Mouse (Mus musculus): ENCODE results near the gene Psat1. TPM values are rescaled to one million over a fixed set of nuclear protein-coding genes. Genes with fewer than 3 reads are reported as not detected.
A peak's percentile ranks its signal among the peaks of the same experiment; 100 is the strongest.

Psat1 gene
- polyA plus RNA-seq, 1 experiment from 2014 or later, result 55.2 TPM

- 97% methylated on average over 5 of the region's 5 CpGs for whole genome bisulfite sequencing
- ATAC-seq (replicated peaks; ENCODE audit: low FRiP score, low read depth), result no peak
- DNase-seq (ENCODE audit: low spot score), result no peak
- Histone ChIP-seq H3K4me1 (replicated peaks; ENCODE audit: insufficient read depth, low read length) (0 out of 2 replicates have a peak, but pooled peaks cover 8% of the 10 kb centered on the region), H3K9ac (ENCODE audit: low read depth, low read length) (no peak overlapping the region), H3K36me3 (ENCODE audit: insufficient read depth, low read length) (no peaks in the 10 kb centered on the region), H3K9me3 (replicated peaks; ENCODE audit: low read length) (no peaks in the 10 kb centered on the region), H3K4me3 (replicated peaks; ENCODE audit: low read depth, low read length) (no peak overlapping the region), H3K4me2 (ENCODE audit: low read length) (no peak overlapping the region), H3K27ac (no peak overlapping the region), H3K27me3 (ENCODE audit: insufficient read depth, low read length) (no peaks in the 10 kb centered on the region)
- TF ChIP-seq CTCF (IDR thresholded peaks at IDR 0.05; ENCODE audit: low read depth), result no peak
Observed at GRCm38 (mm10) chr19:15879271-15879670, 67.9 kb downstream of the Psat1 start.

DNA sequence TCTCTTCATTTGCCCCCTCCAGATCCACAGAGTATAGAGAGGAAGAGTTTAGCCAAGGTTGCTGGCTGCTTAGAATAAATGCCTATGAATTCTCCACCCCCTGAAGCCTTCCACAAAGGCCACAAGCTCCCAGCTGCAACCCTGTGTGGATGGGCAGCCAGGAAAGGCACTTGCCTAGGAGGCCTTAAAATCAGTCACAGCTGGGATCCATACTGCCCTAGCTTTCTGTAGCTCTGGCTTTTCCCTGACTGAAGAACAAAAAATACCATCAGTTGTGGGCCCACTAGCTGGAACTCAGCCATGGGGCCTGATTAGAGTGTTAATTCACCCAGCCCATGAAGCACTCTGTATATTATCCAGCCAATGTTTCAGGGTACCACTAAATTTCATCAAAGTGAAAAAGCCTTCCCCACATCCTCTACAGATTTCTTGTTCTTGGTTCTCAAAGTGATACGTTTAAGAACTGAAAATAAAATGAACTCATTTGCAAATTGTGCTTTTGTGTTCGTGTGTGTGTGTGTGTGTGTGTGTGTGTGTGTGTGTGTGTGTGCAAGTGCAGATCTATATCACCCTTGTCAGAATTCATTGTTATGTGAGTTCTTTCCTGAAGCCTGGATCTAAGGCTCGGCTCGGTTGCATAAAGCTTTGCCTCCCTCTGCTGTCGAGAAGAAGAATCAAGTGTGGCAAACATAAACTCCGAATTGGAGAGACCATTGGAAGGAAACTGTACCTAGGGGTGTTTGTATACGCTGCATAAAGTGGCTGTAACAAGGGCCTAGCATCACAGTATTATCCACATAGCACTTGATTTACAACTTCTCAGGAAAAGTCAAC, 78.1 kb downstream of the Psat1 start:
- Histone ChIP-seq H3K4me2 (ENCODE audit: low read length) (no peak overlapping the region), H3K9ac (ENCODE audit: low read depth, low read length) (no peak overlapping the region), H3K9me3 (replicated peaks; ENCODE audit: low read length) (no peaks in the 10 kb centered on the region), H3K4me3 (replicated peaks; ENCODE audit: low read depth, low read length) (no peak overlapping the region), H3K27ac (no peak overlapping the region), H3K4me1 (replicated peaks; ENCODE audit: insufficient read depth, low read length) (no peaks in the 10 kb centered on the region), H3K27me3 (ENCODE audit: insufficient read depth, low read length) (no peaks in the 10 kb centered on the region), H3K36me3 (ENCODE audit: insufficient read depth, low read length) (no peaks in the 10 kb centered on the region)
- WGBS, result 12% methylated on average over 7 of the region's 7 CpGs
- peak; percentile 84 for DNase-seq (ENCODE audit: low spot score)
- ATAC-seq (replicated peaks; ENCODE audit: low FRiP score, low read depth), result no peak
- peak; percentile 84 for TF ChIP-seq CTCF (IDR thresholded peaks at IDR 0.05; ENCODE audit: low read depth)

- ATAC-seq (replicated peaks; ENCODE audit: low FRiP score, low read depth), result no peak
- 81% methylated on average over 4 of the region's 4 CpGs for WGBS
Observed at GRCm38 (mm10) chr19:15866851-15867250, 80.3 kb downstream of the Psat1 start.

GRCm38 (mm10) chr19:15866126-15866525, 81.0 kb downstream of the Psat1 start:
- no peak for TF ChIP-seq CTCF (IDR thresholded peaks at IDR 0.05; ENCODE audit: low read depth)
- Histone ChIP-seq H3K4me1 (replicated peaks; ENCODE audit: insufficient read depth, low read length) (no peaks in the 10 kb centered on the region), H3K9ac (ENCODE audit: low read depth, low read length) (no peak overlapping the region), H3K27ac (no peak overlapping the region), H3K27me3 (ENCODE audit: insufficient read depth, low read length) (no peaks in the 10 kb centered on the region), H3K36me3 (ENCODE audit: insufficient read depth, low read length) (no peaks in the 10 kb centered on the region), H3K4me2 (ENCODE audit: low read length) (no peak overlapping the region), H3K9me3 (replicated peaks; ENCODE audit: low read length) (no peaks in the 10 kb centered on the region), H3K4me3 (replicated peaks; ENCODE audit: low read depth, low read length) (no peak overlapping the region)
- ATAC-seq (replicated peaks; ENCODE audit: low FRiP score, low read depth) (no peak), DNase-seq (ENCODE audit: low spot score) (no peak)
- 71% methylated on average over 1 of the region's 1 CpGs for WGBS

More at GRCm38 (mm10) chr19:15866851-15867250, 80.3 kb downstream of the Psat1 start:
- Histone ChIP-seq H3K9ac (ENCODE audit: low read depth, low read length) (no peak overlapping the region), H3K4me3 (replicated peaks; ENCODE audit: low read depth, low read length) (no peak overlapping the region), H3K27ac (no peak overlapping the region), H3K27me3 (ENCODE audit: insufficient read depth, low read length) (no peaks in the 10 kb centered on the region), H3K4me2 (ENCODE audit: low read length) (no peak overlapping the region), H3K36me3 (ENCODE audit: insufficient read depth, low read length) (no peaks in the 10 kb centered on the region), H3K4me1 (replicated peaks; ENCODE audit: insufficient read depth, low read length) (no peaks in the 10 kb centered on the region), H3K9me3 (replicated peaks; ENCODE audit: low read length) (no peaks in the 10 kb centered on the region)
- peak; percentile 64 for TF ChIP-seq CTCF (IDR thresholded peaks at IDR 0.05; ENCODE audit: low read depth)
- DNase-seq (ENCODE audit: low spot score), result no peak

DNA sequence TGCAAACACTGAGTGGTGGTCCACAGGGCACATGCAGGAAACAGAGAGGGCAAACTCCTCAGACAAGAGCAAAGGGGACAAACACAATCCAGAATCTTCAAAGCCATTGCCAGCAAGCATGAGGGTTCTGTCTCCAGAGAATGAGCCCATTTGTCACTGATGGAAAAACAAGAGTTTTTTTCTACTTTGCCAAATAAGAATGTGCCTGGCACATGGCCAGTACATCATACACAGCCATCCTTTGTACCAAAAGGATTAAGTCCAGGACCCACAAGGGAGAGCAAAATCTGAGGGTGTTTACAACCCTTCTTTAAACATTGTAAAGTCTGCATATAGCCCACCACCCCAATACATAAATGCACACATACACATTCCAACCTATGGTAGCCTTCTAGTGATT, 81.7 kb downstream of the Psat1 start:
- Histone ChIP-seq H3K27me3 (ENCODE audit: insufficient read depth, low read length) (no peaks in the 10 kb centered on the region), H3K4me1 (replicated peaks; ENCODE audit: insufficient read depth, low read length) (no peaks in the 10 kb centered on the region), H3K4me3 (replicated peaks; ENCODE audit: low read depth, low read length) (no peak overlapping the region), H3K36me3 (ENCODE audit: insufficient read depth, low read length) (no peaks in the 10 kb centered on the region), H3K9ac (ENCODE audit: low read depth, low read length) (no peak overlapping the region), H3K4me2 (ENCODE audit: low read length) (no peak overlapping the region), H3K9me3 (replicated peaks; ENCODE audit: low read length) (no peaks in the 10 kb centered on the region), H3K27ac (no peak overlapping the region)
- no peak for TF ChIP-seq CTCF (IDR thresholded peaks at IDR 0.05; ENCODE audit: low read depth)
- DNase-seq (ENCODE audit: low spot score) (no peak), ATAC-seq (replicated peaks; ENCODE audit: low FRiP score, low read depth) (no peak)

- DNase-seq (ENCODE audit: low spot score) (no peak), ATAC-seq (replicated peaks; ENCODE audit: low FRiP score, low read depth) (no peak)
- H3K9me3 ChIP-seq (replicated peaks; ENCODE audit: low read length), result no peaks in the 10 kb centered on the region
- no peak overlapping the region for H3K9ac ChIP-seq (ENCODE audit: low read depth, low read length)
- no peak overlapping the region for H3K4me3 ChIP-seq (replicated peaks; ENCODE audit: low read depth, low read length)
- 90% methylated on average over 2 of the region's 2 CpGs for WGBS
- no peaks in the 10 kb centered on the region for H3K27me3 ChIP-seq (ENCODE audit: insufficient read depth, low read length)
- no peak overlapping the region for H3K27ac ChIP-seq
- no peak overlapping the region for H3K4me2 ChIP-seq (ENCODE audit: low read length)
- H3K4me1 ChIP-seq (replicated peaks; ENCODE audit: insufficient read depth, low read length), result no peaks in the 10 kb centered on the region
- H3K36me3 ChIP-seq (ENCODE audit: insufficient read depth, low read length), result no peaks in the 10 kb centered on the region
- no peak for TF ChIP-seq CTCF (IDR thresholded peaks at IDR 0.05; ENCODE audit: low read depth)
Observed at GRCm38 (mm10) chr19:15864129-15864528, 83.0 kb downstream of the Psat1 start.

Measured in kidney, postnatal 0 days (tissue).